Mouse (Mus musculus) embryonic facial prominence, embryonic 14.5 days (tissue): ENCODE data around the gene Eed. TPM values are rescaled to one million over a fixed set of nuclear protein-coding genes. Genes with fewer than 3 reads are reported as not detected.

Source experiments
- ATAC-seq: fragments of 200-750 bp; cut with Nextera tagmentation; 2 replicates; pipeline ENCODE4 v1.8.0; 2017; ENCODE audit warnings: low read depth, moderate number of reproducible peaks, moderate TSS enrichment
- DNase-seq: peaks from one replicate; pipeline ENCODE4 v3.0.0-alpha.2; 2015; ENCODE audit warnings: low spot score
- H3K27ac ChIP-seq: fragments of 300-500 bp; sonication (generic); replicated peaks from 2 replicates; pipeline ENCODE4 v1.5.1; 2014; ENCODE audit warnings: low read depth, mild to moderate bottlenecking, low read length, moderate library complexity
- H3K27me3 ChIP-seq: fragments of 300-500 bp; sonication (generic); replicated peaks from 2 replicates; pipeline ENCODE4 v1.6.1; 2014; ENCODE audit warnings: low read length; ENCODE audit not compliant: control insufficient read depth, insufficient read depth
- H3K36me3 ChIP-seq: fragments of 300-500 bp; sonication (generic); 2 replicates; pipeline ENCODE4 v1.6.1; 2014; ENCODE audit warnings: low read length, mixed read lengths; ENCODE audit not compliant: control insufficient read depth, insufficient read depth
- H3K4me1 ChIP-seq: fragments of 300-500 bp; sonication (generic); 2 replicates; pipeline ENCODE4 v1.6.1; 2014; ENCODE audit warnings: antibody characterized with exemption, low read length; ENCODE audit not compliant: control insufficient read depth, insufficient read depth
- H3K4me2 ChIP-seq: fragments of 300-500 bp; sonication (generic); 2 replicates; pipeline ENCODE4 v1.6.1; 2014; ENCODE audit warnings: low read depth, mild to moderate bottlenecking, low read length, moderate library complexity, mixed read lengths
- H3K4me3 ChIP-seq: fragments of 300-500 bp; sonication (generic); 2 replicates; pipeline ENCODE4 v1.5.1; 2014; ENCODE audit warnings: low read depth, mild to moderate bottlenecking, low read length
- H3K9ac ChIP-seq: fragments of 300-500 bp; sonication (generic); 2 replicates; pipeline ENCODE4 v1.6.1; 2014; ENCODE audit warnings: low read depth, mild to moderate bottlenecking, low read length, moderate library complexity, mixed read lengths
- H3K9me3 ChIP-seq: fragments of 300-500 bp; sonication (generic); 2 replicates; pipeline ENCODE4 v1.6.1; 2016; ENCODE audit warnings: low read length; ENCODE audit not compliant: control insufficient read depth
- WGBS: fragments of 180-500 bp; shearing (Covaris S2); extraction: QIAGEN DNeasy Blood & Tissue Kit; methylation state at CpG from one replicate; pipeline ENCODE4 v1.1.7; 2014; 5-methylcytosine and 5-hydroxymethylcytosine counted together
- polyA plus RNA-seq: library from polyadenylated mRNA; unstranded; fragments of >200 nt; fragmentation: Nextera tagmentation; extraction: Ambion mirVana; gene quantifications from 2 replicates; pipeline ENCODE4 v1.2.1, GENCODE M21; 2014

The Eed gene
- polyA plus RNA-seq: 62.8 and 64.7 TPM in 2 replicates

- peaks cover 11% of the 10 kb centered on the region for H3K36me3 ChIP-seq
- ATAC-seq (peak; percentile 89), DNase-seq (peak; percentile 97)
- peak within 1 kb of the TSS; percentile 100 for H3K27ac ChIP-seq
- H3K9me3 ChIP-seq: no peaks in the 10 kb centered on the region
- under 1% methylated on average over 69 of the region's 87 CpGs for WGBS
- peak within 1 kb of the TSS; percentile 78 for H3K4me2 ChIP-seq
- peak within 1 kb of the TSS; percentile 92 for H3K9ac ChIP-seq
- peaks cover 14% of the 10 kb centered on the region for H3K4me1 ChIP-seq
- peak within 1 kb of the TSS; percentile 81 for H3K4me3 ChIP-seq
- H3K27me3 ChIP-seq: no peaks in the 10 kb centered on the region
These were observed at the start of gene Eed for GRCm38 (mm10) chr7:89980485-89981422. Gene Eed, minus strand, starts transcription at chr7:89980983.

GRCm38 (mm10) chr7:90029548-90030485 is 49.0 kb upstream of the Eed start:
- Histone ChIP-seq H3K9me3 (no peaks in the 10 kb centered on the region; the same call in 1 of the 2 replicates), H3K4me3 (no peak overlapping the region), H3K9ac (0 out of 2 replicates have a peak overlapping the region, but pooled peaks have one; percentile 1), H3K4me2 (peak overlapping the region; percentile 36), H3K27ac (peak overlapping the region; percentile 77), H3K36me3 (no peaks in the 10 kb centered on the region), H3K4me1 (peaks cover 26% of the 10 kb centered on the region), H3K27me3 (no peaks in the 10 kb centered on the region)
- peak; percentile 72 for DNase-seq
- WGBS: 22% methylated on average over 20 of the region's 20 CpGs
- peak; percentile 39; the same call in 1 of the 2 replicates for ATAC-seq

GRCm38 (mm10) chr7:90028888-90029547 is 48.2 kb upstream of the Eed start:
- no peaks in the 10 kb centered on the region for H3K36me3 ChIP-seq
- no peak overlapping the region for H3K9ac ChIP-seq
- no peaks in the 10 kb centered on the region; the same call in 1 of the 2 replicates for H3K9me3 ChIP-seq
- H3K4me2 ChIP-seq: peak overlapping the region; percentile 36
- DNase-seq (peak; percentile 91), ATAC-seq (peak; percentile 75)
- H3K27ac ChIP-seq: peak overlapping the region; percentile 77
- peaks cover 26% of the 10 kb centered on the region for H3K4me1 ChIP-seq
- WGBS: 9% methylated on average over 8 of the region's 8 CpGs
- H3K4me3 ChIP-seq: no peak overlapping the region
- H3K27me3 ChIP-seq: no peaks in the 10 kb centered on the region

GRCm38 (mm10) chr7:90024975-90025374 is 44.2 kb upstream of the Eed start:
- 55% methylated on average over 6 of the region's 6 CpGs for WGBS
- ATAC-seq: no peak
- Histone ChIP-seq H3K4me3 (no peak overlapping the region), H3K27ac (no peak overlapping the region), H3K9ac (no peak overlapping the region), H3K27me3 (no peaks in the 10 kb centered on the region), H3K4me2 (no peak overlapping the region), H3K4me1 (peaks cover 19% of the 10 kb centered on the region), H3K36me3 (no peaks in the 10 kb centered on the region), H3K9me3 (no peaks in the 10 kb centered on the region)
- DNase-seq: no peak

- DNase-seq (peak; percentile 49), ATAC-seq (0 out of 2 replicates have a peak, but pooled peaks have one; percentile 51)
- H3K27me3 ChIP-seq: no peaks in the 10 kb centered on the region
- 38% methylated on average over 7 of the region's 9 CpGs for WGBS
- no peaks in the 10 kb centered on the region for H3K36me3 ChIP-seq
- peak overlapping the region; percentile 63 for H3K27ac ChIP-seq
- H3K4me3 ChIP-seq: no peak overlapping the region
- H3K4me1 ChIP-seq: peaks cover 5% of the 10 kb centered on the region
- H3K4me2 ChIP-seq: no peak overlapping the region
- no peaks in the 10 kb centered on the region for H3K9me3 ChIP-seq
- no peak overlapping the region for H3K9ac ChIP-seq
These were observed 42.4 kb upstream of the Eed start for GRCm38 (mm10) chr7:90022974-90023707.

- Histone ChIP-seq H3K4me1 (peaks cover 5% of the 10 kb centered on the region), H3K9me3 (no peaks in the 10 kb centered on the region), H3K4me2 (no peak overlapping the region), H3K27me3 (no peaks in the 10 kb centered on the region), H3K36me3 (no peaks in the 10 kb centered on the region), H3K4me3 (no peak overlapping the region), H3K9ac (no peak overlapping the region), H3K27ac (no peak overlapping the region)
- DNase-seq (no peak), ATAC-seq (no peak)
- 92% methylated on average over 6 of the region's 6 CpGs for WGBS
These were observed 39.5 kb upstream of the Eed start for GRCm38 (mm10) chr7:90020331-90020730.

GRCm38 (mm10) chr7:90019570-90019969 is 38.8 kb upstream of the Eed start:
- Histone ChIP-seq H3K27me3 (no peaks in the 10 kb centered on the region), H3K4me3 (no peak overlapping the region), H3K4me2 (no peak overlapping the region), H3K9ac (no peak overlapping the region), H3K36me3 (no peaks in the 10 kb centered on the region), H3K27ac (no peak overlapping the region), H3K9me3 (no peaks in the 10 kb centered on the region), H3K4me1 (peaks cover 5% of the 10 kb centered on the region)
- DNase-seq: no peak
- 0 out of 2 replicates have a peak, but pooled peaks have one; percentile 30 for ATAC-seq
- 78% methylated on average over 10 of the region's 10 CpGs for WGBS
